Mouse (Mus musculus) liver, embryonic 11.5 days (tissue): ENCODE data around the gene Cfap161. TPM values are rescaled to one million over a fixed set of nuclear protein-coding genes. Genes with fewer than 3 reads are reported as not detected.

Experiments
- ATAC-seq: fragments of 200-750 bp; cut with Nextera tagmentation; replicated peaks from 2 replicates; pipeline ENCODE4 v1.8.0; 2017; ENCODE audit warnings: moderate number of reproducible peaks, mild to moderate bottlenecking, moderate TSS enrichment, moderate library complexity; ENCODE audit not compliant: low FRiP score
- DNase-seq: peaks from one replicate; pipeline ENCODE4 v3.0.0-alpha.2; 2017; ENCODE audit warnings: low spot score
- H3K27ac ChIP-seq: fragments of 300-500 bp; sonication (generic); 2 replicates; pipeline ENCODE4 v1.5.1; 2014; ENCODE audit warnings: mild to moderate bottlenecking, low read depth, low read length, control low read depth
- H3K27me3 ChIP-seq: fragments of 300-500 bp; sonication (generic); replicated peaks from 2 replicates; pipeline ENCODE4 v1.6.1; 2014; ENCODE audit warnings: low read length, mixed read lengths; ENCODE audit not compliant: control insufficient read depth, insufficient read depth
- H3K36me3 ChIP-seq: fragments of 300-500 bp; sonication (generic); 2 replicates; pipeline ENCODE4 v1.6.1; 2014; ENCODE audit warnings: mild to moderate bottlenecking, low read length, moderate library complexity, mixed read lengths; ENCODE audit not compliant: control insufficient read depth, insufficient read depth
- H3K4me1 ChIP-seq: fragments of 300-500 bp; sonication (generic); replicated peaks from 2 replicates; pipeline ENCODE4 v1.6.1; 2014; ENCODE audit warnings: low read length, mixed read lengths; ENCODE audit not compliant: control insufficient read depth, insufficient read depth
- H3K4me2 ChIP-seq: fragments of 300-500 bp; sonication (generic); 2 replicates; pipeline ENCODE4 v1.6.1; 2014; ENCODE audit warnings: mild to moderate bottlenecking, control low read depth, moderate library complexity
- H3K4me3 ChIP-seq: fragments of 300-500 bp; sonication (generic); 2 replicates; pipeline ENCODE4 v1.5.1; 2014; ENCODE audit warnings: low read depth, low read length, control low read depth
- H3K9ac ChIP-seq: fragments of 300-500 bp; sonication (generic); 2 replicates; pipeline ENCODE4 v1.6.1; 2014; ENCODE audit warnings: low read depth, low read length, control low read depth
- H3K9me3 ChIP-seq: fragments of 300-500 bp; sonication (generic); 2 replicates; pipeline ENCODE4 v1.6.1; 2016; ENCODE audit warnings: low read length, inconsistent platforms, mixed read lengths; ENCODE audit not compliant: control insufficient read depth
- WGBS: fragments of 180-500 bp; shearing (Covaris S2); extraction: QIAGEN DNeasy Blood & Tissue Kit; methylation state at CpG from one replicate; pipeline ENCODE4 v1.1.7; 2014; 5-methylcytosine and 5-hydroxymethylcytosine counted together
- polyA plus RNA-seq: library from polyadenylated mRNA; unstranded; fragments of >200 nt; fragmentation: Nextera tagmentation; extraction: Ambion mirVana; gene quantifications from 2 replicates; pipeline ENCODE4 v1.2.1, GENCODE M21; 2014

The Cfap161 gene
- polyA plus RNA-seq, 1 experiment from 2014 or later = not detected

- DNase-seq (no peak), ATAC-seq (no peak)
- Histone ChIP-seq H3K4me1 (no peaks in the 10 kb centered on the region), H3K4me3 (no peak overlapping the region), H3K27me3 (no peaks in the 10 kb centered on the region), H3K9ac (no peak overlapping the region), H3K27ac (no peak overlapping the region), H3K9me3 (no peaks in the 10 kb centered on the region), H3K36me3 (no peaks in the 10 kb centered on the region), H3K4me2 (no peak overlapping the region)
- 63% methylated on average over 7 of the region's 7 CpGs for WGBS
Observed at GRCm38 (mm10) chr7:83739680-83740310, 54.9 kb downstream of the Cfap161 start.

- no peak for DNase-seq
- no peak overlapping the region for H3K27ac ChIP-seq
Observed at GRCm38 (mm10) chr7:83738623-83739462, 55.8 kb downstream of the Cfap161 start.

GRCm38 (mm10) chr7:83737914-83738490 lies 56.7 kb downstream of the Cfap161 start:
- WGBS = 62% methylated on average over 6 of the region's 6 CpGs
- no peaks in the 10 kb centered on the region for H3K4me1 ChIP-seq
- H3K9ac ChIP-seq = no peak overlapping the region
- no peaks in the 10 kb centered on the region for H3K36me3 ChIP-seq
- ATAC-seq = no peak
- no peaks in the 10 kb centered on the region for H3K27me3 ChIP-seq
- no peaks in the 10 kb centered on the region for H3K9me3 ChIP-seq
- no peak for DNase-seq
- no peak overlapping the region for H3K4me3 ChIP-seq
- H3K27ac ChIP-seq = no peak overlapping the region
- no peak overlapping the region for H3K4me2 ChIP-seq

More at GRCm38 (mm10) chr7:83738623-83739462, 55.8 kb downstream of the Cfap161 start:
- Histone ChIP-seq H3K9ac (no peak overlapping the region), H3K36me3 (no peaks in the 10 kb centered on the region), H3K4me2 (no peak overlapping the region), H3K27me3 (no peaks in the 10 kb centered on the region), H3K4me3 (no peak overlapping the region), H3K9me3 (no peaks in the 10 kb centered on the region), H3K4me1 (no peaks in the 10 kb centered on the region)
- ATAC-seq = no peak
- WGBS = 67% methylated on average over 10 of the region's 10 CpGs

DNA sequence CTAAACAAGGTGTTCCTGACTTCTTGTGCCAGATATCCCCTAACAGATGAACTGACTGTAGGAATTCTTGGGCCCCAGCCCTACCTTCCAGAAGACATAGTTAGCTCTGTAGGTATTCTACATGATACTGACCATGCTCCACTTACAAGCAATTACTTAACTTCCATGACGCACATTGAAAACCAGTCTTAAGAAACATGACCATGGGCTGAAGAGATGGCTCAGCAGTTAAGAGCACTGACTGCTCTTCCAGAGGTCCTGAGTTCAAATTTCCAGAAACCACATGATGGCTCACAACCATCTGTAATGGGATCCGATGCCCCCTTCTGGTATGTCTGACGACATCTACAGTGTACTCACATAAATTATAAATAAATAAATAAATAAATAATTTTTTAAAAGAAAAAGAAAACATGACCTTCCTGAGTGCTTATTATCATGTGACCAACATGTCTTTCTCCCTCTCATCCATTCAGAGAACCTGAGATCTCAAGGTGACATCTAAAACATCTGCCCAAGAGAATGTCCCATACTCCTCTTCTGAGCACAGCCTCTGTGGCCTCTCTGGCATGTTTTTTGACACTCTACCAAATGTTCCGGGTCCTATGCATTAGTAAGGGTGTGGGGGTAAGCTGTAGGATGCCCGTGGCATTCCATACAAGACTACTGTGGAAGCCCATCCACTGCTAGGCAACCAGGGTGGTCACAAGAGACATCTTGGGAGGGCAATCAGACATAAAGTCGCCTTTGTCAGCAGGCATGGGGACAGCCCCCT lies 58.2 kb downstream of the Cfap161 start:
- ATAC-seq = no peak
- Histone ChIP-seq H3K27me3 (no peaks in the 10 kb centered on the region), H3K36me3 (no peaks in the 10 kb centered on the region), H3K4me2 (no peak overlapping the region), H3K9me3 (no peaks in the 10 kb centered on the region), H3K4me1 (no peaks in the 10 kb centered on the region), H3K4me3 (no peak overlapping the region), H3K27ac (no peak overlapping the region), H3K9ac (no peak overlapping the region)
- 82% methylated on average over 6 of the region's 6 CpGs for WGBS
- DNase-seq = no peak

- DNase-seq (no peak), ATAC-seq (no peak)
- Histone ChIP-seq H3K9ac (no peak overlapping the region), H3K9me3 (no peaks in the 10 kb centered on the region), H3K27ac (no peak overlapping the region), H3K4me3 (no peak overlapping the region), H3K4me1 (no peaks in the 10 kb centered on the region), H3K4me2 (no peak overlapping the region), H3K36me3 (no peaks in the 10 kb centered on the region), H3K27me3 (no peaks in the 10 kb centered on the region)
- whole genome bisulfite sequencing = 85% methylated on average over 7 of the region's 7 CpGs
Observed at GRCm38 (mm10) chr7:83735108-83735781, 59.4 kb downstream of the Cfap161 start.

DNA sequence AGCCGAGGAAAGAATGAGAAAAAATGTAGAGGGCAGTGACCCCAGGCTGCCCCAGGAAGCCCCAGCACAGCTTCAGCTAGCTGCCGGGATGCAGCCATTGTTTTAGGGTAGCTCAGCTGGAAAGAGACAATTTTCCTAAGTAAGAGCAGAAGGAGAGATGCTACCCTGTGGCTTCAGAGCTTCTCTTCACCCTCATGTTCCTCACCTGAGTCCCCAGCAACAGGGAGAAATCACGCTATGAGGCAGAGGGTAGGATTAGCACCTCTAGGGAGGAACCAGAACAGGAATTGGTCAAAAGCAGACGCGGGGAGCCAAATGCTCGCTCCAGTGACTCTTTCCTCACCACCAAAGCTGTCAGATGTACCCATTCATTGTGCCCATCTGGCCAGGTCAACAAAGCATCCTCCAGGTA lies 60.0 kb downstream of the Cfap161 start:
- no peaks in the 10 kb centered on the region for H3K36me3 ChIP-seq
- DNase-seq (no peak), ATAC-seq (no peak)
- no peak overlapping the region for H3K9ac ChIP-seq
- no peak overlapping the region for H3K27ac ChIP-seq
- no peaks in the 10 kb centered on the region for H3K27me3 ChIP-seq
- 69% methylated on average over 6 of the region's 6 CpGs for WGBS
- H3K9me3 ChIP-seq = no peaks in the 10 kb centered on the region
- H3K4me1 ChIP-seq = no peaks in the 10 kb centered on the region
- H3K4me3 ChIP-seq = no peak overlapping the region
- no peak overlapping the region for H3K4me2 ChIP-seq

DNA sequence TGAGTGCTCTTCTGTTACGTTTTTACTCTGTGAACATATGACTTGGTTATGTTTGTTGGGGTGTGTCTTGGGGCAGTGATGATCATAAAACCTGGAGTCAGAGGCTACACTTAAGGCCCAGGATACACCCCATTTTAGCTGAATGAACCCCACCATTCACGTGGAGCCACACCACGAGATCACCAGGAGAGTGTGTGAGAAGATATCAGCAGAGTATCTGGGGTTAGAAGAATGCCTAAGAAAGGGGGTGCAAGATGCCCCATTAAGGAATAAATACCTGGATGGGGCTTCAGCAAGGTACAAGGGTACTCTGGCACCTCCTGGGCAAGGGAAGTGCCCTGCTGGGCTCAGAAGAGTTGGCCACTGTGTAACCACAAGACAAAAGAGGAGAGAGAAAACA lies 60.4 kb downstream of the Cfap161 start:
- H3K27ac ChIP-seq = no peak overlapping the region
- WGBS = 79% methylated on average over 3 of the region's 3 CpGs
- H3K36me3 ChIP-seq = no peaks in the 10 kb centered on the region
- H3K4me1 ChIP-seq = no peaks in the 10 kb centered on the region
- no peaks in the 10 kb centered on the region for H3K9me3 ChIP-seq
- no peaks in the 10 kb centered on the region for H3K27me3 ChIP-seq
- H3K4me2 ChIP-seq = no peak overlapping the region
- ATAC-seq = no peak
- H3K9ac ChIP-seq = no peak overlapping the region
- no peak for DNase-seq
- no peak overlapping the region for H3K4me3 ChIP-seq

- Histone ChIP-seq H3K36me3 (no peaks in the 10 kb centered on the region), H3K4me3 (no peak overlapping the region), H3K27ac (no peak overlapping the region), H3K9ac (no peak overlapping the region), H3K4me2 (no peak overlapping the region), H3K9me3 (no peaks in the 10 kb centered on the region), H3K27me3 (no peaks in the 10 kb centered on the region), H3K4me1 (no peaks in the 10 kb centered on the region)
- 85% methylated on average over 3 of the region's 3 CpGs for WGBS
- ATAC-seq = no peak
- no peak for DNase-seq
Observed at GRCm38 (mm10) chr7:83732781-83733180, 61.9 kb downstream of the Cfap161 start.
